Mouse (Mus musculus) midbrain, embryonic 13.5 days (tissue): ENCODE measurements around the gene 4933427D14Rik. TPM values are rescaled to one million over a fixed set of nuclear protein-coding genes. Genes with fewer than 3 reads are reported as not detected.

Experiments
- ATAC-seq: fragments of 200-750 bp; cut with Nextera tagmentation; 2 replicates; pipeline ENCODE4 v1.8.0; 2017; ENCODE audit warnings: mild to moderate bottlenecking, moderate TSS enrichment, moderate library complexity
- H3K27ac ChIP-seq: fragments of 300-500 bp; sonication (generic); 2 replicates; pipeline ENCODE4 v1.5.1; 2015; ENCODE audit warnings: inconsistent platforms, mild to moderate bottlenecking, moderate library complexity
- H3K27me3 ChIP-seq: fragments of 300-500 bp; sonication (generic); 2 replicates; pipeline ENCODE4 v1.6.1; 2015; ENCODE audit warnings: mild to moderate bottlenecking, inconsistent platforms
- H3K36me3 ChIP-seq: fragments of 300-500 bp; sonication (generic); 2 replicates; pipeline ENCODE4 v1.6.1; 2015; ENCODE audit warnings: mild to moderate bottlenecking, inconsistent platforms
- H3K4me1 ChIP-seq: fragments of 300-500 bp; sonication (generic); replicated peaks from 2 replicates; pipeline ENCODE4 v1.6.1; 2015; ENCODE audit warnings: inconsistent platforms
- H3K4me2 ChIP-seq: fragments of 300-500 bp; sonication (generic); replicated peaks from 2 replicates; pipeline ENCODE4 v1.6.1; 2015; ENCODE audit warnings: moderate library complexity, mild to moderate bottlenecking, inconsistent platforms
- H3K4me3 ChIP-seq: fragments of 300-500 bp; sonication (generic); replicated peaks from 2 replicates; pipeline ENCODE4 v1.5.1; 2015; ENCODE audit warnings: mild to moderate bottlenecking, inconsistent platforms
- H3K9ac ChIP-seq: fragments of 300-500 bp; sonication (generic); replicated peaks from 2 replicates; pipeline ENCODE4 v1.6.1; 2015; ENCODE audit warnings: mild to moderate bottlenecking, inconsistent platforms
- H3K9me3 ChIP-seq: fragments of 300-500 bp; sonication (generic); 2 replicates; pipeline ENCODE4 v1.6.1; 2016; ENCODE audit warnings: mild to moderate bottlenecking, inconsistent platforms
- WGBS: fragments of 180-500 bp; shearing (Covaris S2); methylation state at CpG from one replicate; pipeline ENCODE4 v1.1.7; 2015; 5-methylcytosine and 5-hydroxymethylcytosine counted together
- polyA plus RNA-seq: library from polyadenylated mRNA; unstranded; fragments of >200 nt; fragmentation: Nextera tagmentation; extraction: Ambion mirVana; gene quantifications from 2 replicates; pipeline ENCODE4 v1.2.1, GENCODE M21; 2015

The 4933427D14Rik gene
- polyA plus RNA-seq = 27.9 and 31.0 TPM in 2 replicates

GRCm38 (mm10) chr11:72207204-72207833 lies at the start of gene 4933427D14Rik, which contains the start of gene Txndc17:
TSS of gene 4933427D14Rik (minus strand) at chr11:72207459.
TSS of gene Txndc17 (plus strand) at chr11:72207547.
- H3K9me3 ChIP-seq = no peaks in the 10 kb centered on the region
- under 1% methylated on average over 42 of the region's 42 CpGs for WGBS
- no peaks in the 10 kb centered on the region for H3K27me3 ChIP-seq

DNA sequence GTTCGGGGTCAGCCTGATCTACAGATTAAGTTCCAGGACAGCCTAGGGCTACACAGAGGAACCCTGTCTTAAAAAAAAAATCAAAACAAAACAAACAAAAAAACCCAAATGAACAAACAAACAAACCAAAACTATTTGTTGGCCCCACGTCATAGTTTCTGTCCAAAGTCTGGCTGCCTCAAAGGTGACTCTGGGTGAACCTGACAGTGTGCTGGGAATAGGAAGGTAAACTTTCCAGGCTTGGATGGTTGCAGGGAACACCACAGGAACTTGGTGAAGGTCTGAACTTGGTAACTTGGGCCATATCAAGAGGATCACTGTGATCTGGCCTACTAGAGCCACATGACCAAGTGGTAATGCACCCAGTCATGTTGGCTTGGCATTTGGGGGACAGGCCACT lies 49.2 kb upstream of the 4933427D14Rik start:
- no peak for ATAC-seq
- Histone ChIP-seq H3K9ac (no peak overlapping the region), H3K36me3 (no peaks in the 10 kb centered on the region), H3K4me3 (no peak overlapping the region), H3K4me2 (no peak overlapping the region), H3K4me1 (no peaks in the 10 kb centered on the region), H3K27ac (no peak overlapping the region), H3K9me3 (no peaks in the 10 kb centered on the region), H3K27me3 (no peaks in the 10 kb centered on the region)
- WGBS = 86% methylated on average over 2 of the region's 2 CpGs

More at GRCm38 (mm10) chr11:72207204-72207833, at the start of gene 4933427D14Rik, which contains the start of gene Txndc17:
- Histone ChIP-seq H3K4me3 (peak within 1 kb of the TSS; percentile 93), H3K4me1 (peaks cover 41% of the 10 kb centered on the region), H3K4me2 (peak within 1 kb of the TSS; percentile 92), H3K9ac (peak within 1 kb of the TSS; percentile 94), H3K36me3 (peaks cover 25% of the 10 kb centered on the region), H3K27ac (peak within 1 kb of the TSS; percentile 82)
- ATAC-seq = peak; percentile 93

- H3K27ac ChIP-seq = no peak overlapping the region
- 91% methylated on average over 4 of the region's 4 CpGs for WGBS
- H3K9ac ChIP-seq = no peak overlapping the region
- no peaks in the 10 kb centered on the region for H3K9me3 ChIP-seq
- H3K4me2 ChIP-seq = no peak overlapping the region
- H3K36me3 ChIP-seq = no peaks in the 10 kb centered on the region
- ATAC-seq = no peak
- H3K4me1 ChIP-seq = no peaks in the 10 kb centered on the region
- H3K27me3 ChIP-seq = no peaks in the 10 kb centered on the region
- H3K4me3 ChIP-seq = no peak overlapping the region
These were observed 48.4 kb upstream of the 4933427D14Rik start for GRCm38 (mm10) chr11:72255629-72256028.

- Histone ChIP-seq H3K27me3 (no peaks in the 10 kb centered on the region), H3K9me3 (no peaks in the 10 kb centered on the region), H3K9ac (no peak overlapping the region), H3K4me2 (no peak overlapping the region), H3K36me3 (no peaks in the 10 kb centered on the region), H3K4me3 (no peak overlapping the region), H3K27ac (no peak overlapping the region), H3K4me1 (no peaks in the 10 kb centered on the region)
- WGBS = 82% methylated on average over 8 of the region's 8 CpGs
- ATAC-seq = no peak
These were observed 38.0 kb upstream of the 4933427D14Rik start for GRCm38 (mm10) chr11:72245196-72245753.

- Histone ChIP-seq H3K27ac (no peak overlapping the region), H3K9me3 (no peaks in the 10 kb centered on the region), H3K4me1 (no peaks in the 10 kb centered on the region), H3K9ac (no peak overlapping the region), H3K27me3 (no peaks in the 10 kb centered on the region), H3K4me2 (no peak overlapping the region), H3K4me3 (no peak overlapping the region), H3K36me3 (no peaks in the 10 kb centered on the region)
- no peak for ATAC-seq
- 72% methylated on average over 4 of the region's 4 CpGs for whole genome bisulfite sequencing
These were observed 33.0 kb upstream of the 4933427D14Rik start for GRCm38 (mm10) chr11:72240062-72240860.

DNA sequence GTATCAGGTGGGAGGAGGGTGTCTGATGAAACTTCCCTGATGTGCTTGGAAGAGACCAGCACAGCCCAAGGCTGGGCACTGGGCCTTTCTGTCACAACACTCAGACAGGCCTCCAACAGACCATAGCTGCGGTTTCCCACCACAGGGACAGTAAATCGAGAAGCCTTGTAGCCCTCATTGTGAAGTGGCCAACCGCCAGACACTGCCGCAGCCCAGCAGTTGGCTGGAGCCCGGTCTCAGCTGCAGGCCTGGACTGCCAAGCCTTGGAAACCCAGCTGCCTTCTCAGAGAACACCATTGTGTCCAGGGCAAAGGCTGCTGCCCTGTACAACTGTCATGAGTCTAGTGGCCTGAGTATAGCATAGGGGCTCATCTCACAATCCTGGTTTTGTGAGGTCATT lies 26.8 kb upstream of the 4933427D14Rik start:
- H3K9me3 ChIP-seq = no peaks in the 10 kb centered on the region
- no peak for ATAC-seq
- no peak overlapping the region for H3K4me2 ChIP-seq
- WGBS = 83% methylated on average over 5 of the region's 5 CpGs
- no peaks in the 10 kb centered on the region for H3K36me3 ChIP-seq
- no peaks in the 10 kb centered on the region for H3K4me1 ChIP-seq
- no peak overlapping the region for H3K9ac ChIP-seq
- H3K4me3 ChIP-seq = no peak overlapping the region
- H3K27me3 ChIP-seq = no peaks in the 10 kb centered on the region
- no peak overlapping the region for H3K27ac ChIP-seq

DNA sequence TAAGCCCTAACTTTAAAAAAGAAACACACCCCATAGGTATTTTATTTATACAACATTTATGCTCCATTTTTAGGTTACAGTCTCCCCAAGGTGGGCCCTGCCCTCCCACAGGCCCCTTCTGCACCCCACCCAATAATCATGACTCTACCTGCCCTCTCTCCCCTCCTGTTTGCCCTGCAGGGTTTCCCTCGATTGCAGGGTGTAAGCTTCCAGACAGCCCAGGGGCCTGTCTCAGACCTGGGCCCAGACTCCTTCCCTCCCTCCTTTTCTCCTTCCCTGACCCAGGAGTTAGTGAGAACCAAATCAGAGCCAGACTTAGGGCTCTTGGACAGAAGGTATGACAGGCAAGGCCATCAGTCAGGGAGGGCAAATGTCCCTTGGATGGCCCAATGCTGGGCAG lies 25.7 kb upstream of the 4933427D14Rik start:
- Histone ChIP-seq H3K4me3 (no peak overlapping the region), H3K9ac (no peak overlapping the region), H3K9me3 (no peaks in the 10 kb centered on the region), H3K27ac (no peak overlapping the region), H3K4me2 (no peak overlapping the region), H3K27me3 (no peaks in the 10 kb centered on the region), H3K36me3 (no peaks in the 10 kb centered on the region), H3K4me1 (no peaks in the 10 kb centered on the region)
- no peak for ATAC-seq
- WGBS = 63% methylated on average over 1 of the region's 1 CpGs

GRCm38 (mm10) chr11:72232068-72232467 lies 24.8 kb upstream of the 4933427D14Rik start:
- H3K27me3 ChIP-seq = no peaks in the 10 kb centered on the region
- no peaks in the 10 kb centered on the region for H3K4me1 ChIP-seq
- no peaks in the 10 kb centered on the region for H3K9me3 ChIP-seq
- 81% methylated on average over 7 of the region's 7 CpGs for WGBS
- no peak overlapping the region for H3K4me3 ChIP-seq
- no peaks in the 10 kb centered on the region for H3K36me3 ChIP-seq
- H3K4me2 ChIP-seq = no peak overlapping the region
- no peak overlapping the region for H3K9ac ChIP-seq
- no peak for ATAC-seq
- no peak overlapping the region for H3K27ac ChIP-seq

GRCm38 (mm10) chr11:72228513-72228912 lies 21.3 kb upstream of the 4933427D14Rik start:
- 95% methylated on average over 4 of the region's 4 CpGs for WGBS
- no peak for ATAC-seq

GRCm38 (mm10) chr11:72226901-72227300 lies 19.6 kb upstream of the 4933427D14Rik start:
- no peaks in the 10 kb centered on the region for H3K36me3 ChIP-seq
- H3K27ac ChIP-seq = no peak overlapping the region
- no peak for ATAC-seq
- no peak overlapping the region for H3K4me2 ChIP-seq
- WGBS = 92% methylated on average over 6 of the region's 6 CpGs
- no peak overlapping the region for H3K4me3 ChIP-seq
- no peaks in the 10 kb centered on the region for H3K27me3 ChIP-seq
- H3K9ac ChIP-seq = no peak overlapping the region
- H3K9me3 ChIP-seq = no peaks in the 10 kb centered on the region
- H3K4me1 ChIP-seq = peaks cover 11% of the 10 kb centered on the region

More at GRCm38 (mm10) chr11:72228513-72228912, 21.3 kb upstream of the 4933427D14Rik start:
- H3K36me3 ChIP-seq = no peaks in the 10 kb centered on the region
- H3K9ac ChIP-seq = no peak overlapping the region
- no peaks in the 10 kb centered on the region for H3K9me3 ChIP-seq
- H3K4me2 ChIP-seq = no peak overlapping the region
- no peak overlapping the region for H3K4me3 ChIP-seq
- peaks cover 11% of the 10 kb centered on the region for H3K4me1 ChIP-seq
- H3K27me3 ChIP-seq = no peaks in the 10 kb centered on the region
- H3K27ac ChIP-seq = no peak overlapping the region

GRCm38 (mm10) chr11:72226020-72226791 lies 18.9 kb upstream of the 4933427D14Rik start:
- ATAC-seq = peak; percentile 43; the same call in 1 of the 2 replicates
- peaks cover 11% of the 10 kb centered on the region for H3K4me1 ChIP-seq
- H3K4me3 ChIP-seq = no peak overlapping the region
- WGBS = 42% methylated on average over 10 of the region's 10 CpGs
- H3K9ac ChIP-seq = no peak overlapping the region
- no peaks in the 10 kb centered on the region for H3K27me3 ChIP-seq
- no peaks in the 10 kb centered on the region for H3K9me3 ChIP-seq
- H3K4me2 ChIP-seq = no peak overlapping the region
- no peaks in the 10 kb centered on the region for H3K36me3 ChIP-seq
- no peak overlapping the region for H3K27ac ChIP-seq
